Mouse (Mus musculus): ENCODE data around the gene Meis3.

The Meis3 gene

DNA sequence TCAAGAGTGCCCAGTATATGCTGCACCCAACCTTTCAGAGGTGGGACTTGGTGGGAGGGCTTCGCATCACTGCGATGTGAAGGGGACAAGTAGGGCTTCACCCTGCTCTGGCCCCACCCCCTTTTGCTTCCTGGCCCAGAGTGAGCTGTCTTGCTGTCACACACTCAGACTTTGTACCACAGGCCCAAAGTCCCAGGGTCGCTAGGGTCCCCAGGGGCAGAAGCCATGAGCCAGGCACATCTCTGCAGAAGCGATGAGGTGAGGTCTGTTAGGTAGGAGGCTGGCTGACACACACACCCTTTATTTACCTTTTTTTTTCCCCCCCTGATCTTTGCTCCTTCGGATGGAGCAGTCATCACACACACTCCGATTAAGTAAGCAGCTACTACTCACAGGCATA, 38.3 kb downstream of the Meis3 start:
- no peak for DNase-seq (ENCODE audit: low spot score)

DNA sequence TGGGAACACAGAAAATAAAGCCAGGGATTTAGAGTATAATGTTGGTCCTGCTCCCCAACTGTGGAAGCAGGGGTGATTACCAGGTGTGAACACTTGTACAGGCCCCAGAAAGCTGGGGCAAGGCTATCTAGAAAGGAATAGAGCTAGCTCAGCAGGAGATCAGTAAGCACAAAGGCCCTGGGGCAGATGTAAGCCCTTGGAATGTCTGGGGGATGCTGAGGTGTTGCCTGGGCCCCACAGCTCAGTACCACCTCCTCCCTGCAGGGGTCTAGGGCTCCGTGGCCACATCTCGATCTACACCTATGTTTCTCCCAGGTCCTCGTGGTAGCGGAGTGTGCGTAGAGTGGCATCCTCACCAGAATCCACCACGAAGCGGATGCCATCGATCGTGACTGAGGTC, 39.1 kb downstream of the Meis3 start:
- DNase-seq (ENCODE audit: low spot score): no peak

GRCm38 (mm10) chr7:16221582-16222272, 46.8 kb downstream of the Meis3 start, which contains the start of gene Dhx34:
Gene Dhx34, minus strand, starts transcription at chr7:16222037.
- DNase-seq (ENCODE audit: low spot score): peak; percentile 82

DNA sequence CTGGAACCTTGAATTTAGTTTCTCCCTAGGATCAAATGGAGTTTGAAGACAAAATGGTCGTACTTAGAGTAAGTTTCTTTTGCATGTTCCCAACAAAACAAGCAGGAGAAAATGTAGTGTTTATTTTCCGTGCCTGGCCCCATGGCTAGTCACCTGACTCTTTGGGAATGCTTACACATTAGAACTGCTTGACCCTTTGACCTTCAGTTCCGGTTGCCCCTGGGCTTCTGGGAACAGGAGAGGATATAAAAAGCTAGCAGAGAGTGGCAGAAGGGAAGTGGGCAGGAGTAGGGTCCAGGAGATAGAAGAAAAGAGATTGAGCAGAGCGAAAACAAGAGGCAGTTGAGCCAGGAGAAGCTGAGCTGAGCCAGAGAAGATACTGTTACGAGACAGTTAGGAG, 55.0 kb downstream of the Meis3 start:
- no peak for DNase-seq (ENCODE audit: low spot score)

Measured in urinary bladder, postnatal 10 days (tissue).